Mouse (Mus musculus) cerebellum, adult 2 months (tissue): ENCODE results near the gene Smyd3.

Experiments used
- CTCF ChIP-seq: fragments of 200-500 bp; IDR thresholded peaks from 2 replicates; pipeline ENCODE4 v1.5.1; 2011; ENCODE audit warnings: low read depth, mild to moderate bottlenecking, control low read depth, low read length, moderate library complexity, borderline replicate concordance; ENCODE audit not compliant: insufficient read depth
- POLR2A ChIP-seq: fragments of 200-500 bp; IDR thresholded peaks from 2 replicates; pipeline ENCODE4 v1.6.1; 2011; ENCODE audit warnings: low read length, control low read depth, borderline replicate concordance; ENCODE audit not compliant: insufficient read depth

GRCm38 (mm10) chr1:179277346-179277745 lies 240.5 kb downstream of the Smyd3 start:
- no peak for TF ChIP-seq POLR2A
- TF ChIP-seq CTCF, result no peak
